Mouse (Mus musculus): ENCODE results near the gene Dpf3. TPM values are rescaled to one million over a fixed set of nuclear protein-coding genes. Genes with fewer than 3 reads are reported as not detected.

The Dpf3 gene
- 4.3 and 11.5 TPM in 2 replicates for polyA plus RNA-seq (2015; fragmentation: Nextera tagmentation; extraction: Ambion mirVana)

GRCm38 (mm10) chr12:83487476-83487991 is at the start of gene Dpf3:
Gene Dpf3 (minus strand): TSS chr12:83487716.

GRCm38 (mm10) chr12:83520311-83520890 is 32.9 kb upstream of the Dpf3 start, which contains the start of gene Dcaf4:
Gene Dcaf4 (plus strand): TSS chr12:83520466.

Other genes starting within 250 kb of the Dpf3 start
- gene Dcaf4, start 32.8 kb upstream of the Dpf3 start, polyA plus RNA-seq (2015; fragmentation: Nextera tagmentation; extraction: Ambion mirVana) = 35.6 and 66.0 TPM in 2 replicates
- 12.0 and 21.5 TPM in 2 replicates for gene Zfyve1, start 109.5 kb upstream of the Dpf3 start, polyA plus RNA-seq (2015; fragmentation: Nextera tagmentation; extraction: Ambion mirVana)
- 88.1 and 146 TPM in 2 replicates for gene Rbm25, start 143.5 kb upstream of the Dpf3 start, polyA plus RNA-seq (2015; fragmentation: Nextera tagmentation; extraction: Ambion mirVana)
- 36.5 and 50.0 TPM in 2 replicates for gene Psen1, start 200.4 kb upstream of the Dpf3 start, polyA plus RNA-seq (2015; fragmentation: Nextera tagmentation; extraction: Ambion mirVana)

Measured in adrenal gland, postnatal 0 days (tissue).